Mouse (Mus musculus) megakaryocyte, embryonic 14.5 days (primary cell): Measurements from ENCODE around the gene Spsb2.

Experiments
- FLI1 ChIP-seq: IDR thresholded peaks from 2 replicates; pipeline ENCODE4 v1.6.1; 2012; ENCODE audit warnings: low read length, inconsistent platforms, mixed read lengths
- GATA1 ChIP-seq: IDR thresholded peaks from 3 replicates; pipeline ENCODE4 v1.6.1; 2012; ENCODE audit warnings: mixed read lengths, low read length, inconsistent platforms, borderline replicate concordance

- TF ChIP-seq GATA1 (no peak), FLI1 (no peak)
Observed at GRCm38 (mm10) chr6:124769101-124769765, 39.2 kb upstream of the Spsb2 start, which contains the start of gene Eno2.
